Mouse (Mus musculus) erythroblast, embryonic 14.5 days (primary cell): ENCODE measurements around the gene Asb17.

Experiments used
- GATA1 ChIP-seq: IDR thresholded peaks from 2 replicates; pipeline ENCODE4 v1.6.1; 2012; ENCODE audit warnings: low read length, inconsistent platforms, mixed read lengths
- TAL1 ChIP-seq: IDR thresholded peaks from 3 replicates; pipeline ENCODE4 v1.6.1; 2012; ENCODE audit warnings: low read length, inconsistent platforms, mixed read lengths

GRCm38 (mm10) chr3:153836316-153836715 lies 7.7 kb upstream of the Asb17 start:
- TF ChIP-seq TAL1 (no peak), GATA1 (no peak)
